Mouse (Mus musculus) heart, embryonic 15.5 days (tissue): ENCODE data around the gene Hipk1. TPM values are rescaled to one million over a fixed set of nuclear protein-coding genes. Genes with fewer than 3 reads are reported as not detected.

Source experiments
- ATAC-seq: fragments of 200-750 bp; cut with Nextera tagmentation; replicated peaks from 2 replicates; pipeline ENCODE4 v1.8.0; 2017; ENCODE audit warnings: low read depth, moderate TSS enrichment; ENCODE audit not compliant: insufficient number of reproducible peaks, insufficient read depth, low FRiP score
- H3K27ac ChIP-seq: fragments of 300-500 bp; sonication (generic); 2 replicates; pipeline ENCODE4 v1.5.1; 2015; ENCODE audit warnings: mild to moderate bottlenecking, inconsistent platforms
- H3K27me3 ChIP-seq: fragments of 300-500 bp; sonication (generic); 2 replicates; pipeline ENCODE4 v1.6.1; 2015; ENCODE audit warnings: inconsistent platforms
- H3K36me3 ChIP-seq: fragments of 300-500 bp; sonication (generic); 2 replicates; pipeline ENCODE4 v1.6.1; 2015; ENCODE audit warnings: mild to moderate bottlenecking, inconsistent platforms
- H3K4me1 ChIP-seq: fragments of 300-500 bp; sonication (generic); replicated peaks from 2 replicates; pipeline ENCODE4 v1.6.1; 2015; ENCODE audit warnings: inconsistent platforms
- H3K4me2 ChIP-seq: fragments of 300-500 bp; sonication (generic); 2 replicates; pipeline ENCODE4 v1.6.1; 2015; ENCODE audit warnings: inconsistent platforms, mild to moderate bottlenecking, moderate library complexity
- H3K4me3 ChIP-seq: fragments of 300-500 bp; sonication (generic); 2 replicates; pipeline ENCODE4 v1.5.1; 2015; ENCODE audit warnings: mild to moderate bottlenecking, inconsistent platforms
- H3K9ac ChIP-seq: fragments of 300-500 bp; sonication (generic); 2 replicates; pipeline ENCODE4 v1.6.1; 2015; ENCODE audit warnings: mild to moderate bottlenecking, inconsistent platforms
- H3K9me3 ChIP-seq: fragments of 300-500 bp; sonication (generic); replicated peaks from 2 replicates; pipeline ENCODE4 v1.6.1; 2016; ENCODE audit warnings: inconsistent platforms
- WGBS: fragments of 180-500 bp; shearing (Covaris S2); methylation state at CpG from one replicate; pipeline ENCODE4 v1.1.7; 2015; ENCODE audit warnings: mixed read lengths; 5-methylcytosine and 5-hydroxymethylcytosine counted together
- polyA plus RNA-seq: library from polyadenylated mRNA; unstranded; fragments of >200 nt; fragmentation: Nextera tagmentation; extraction: Ambion mirVana; gene quantifications from 2 replicates; pipeline ENCODE4 v1.2.1, GENCODE M21; 2015

Hipk1 gene
- polyA plus RNA-seq, 1 experiment from 2014 or later: 8.9 TPM

- Histone ChIP-seq H3K4me3 (no peak overlapping the region), H3K4me1 (peaks cover 32% of the 10 kb centered on the region), H3K27ac (peak overlapping the region; percentile 88), H3K9ac (no peak overlapping the region), H3K4me2 (no peak overlapping the region), H3K36me3 (peaks cover 14% of the 10 kb centered on the region), H3K27me3 (no peaks in the 10 kb centered on the region), H3K9me3 (no peaks in the 10 kb centered on the region)
- no peak for ATAC-seq
- 78% methylated on average over 15 of the region's 15 CpGs for WGBS
These were observed 17.4 kb downstream of the Hipk1 start for GRCm38 (mm10) chr3:103774009-103774408.

GRCm38 (mm10) chr3:103773508-103773907 lies 17.9 kb downstream of the Hipk1 start:
- ATAC-seq: 0 out of 2 replicates have a peak, but pooled peaks have one; percentile 12
- Histone ChIP-seq H3K9me3 (no peaks in the 10 kb centered on the region), H3K27ac (peak overlapping the region; percentile 88), H3K4me2 (no peak overlapping the region), H3K36me3 (peaks cover 14% of the 10 kb centered on the region), H3K4me1 (peaks cover 32% of the 10 kb centered on the region), H3K4me3 (no peak overlapping the region), H3K27me3 (no peaks in the 10 kb centered on the region), H3K9ac (peak overlapping the region; percentile 9; the same call in 1 of the 2 replicates)
- WGBS: 71% methylated on average over 3 of the region's 3 CpGs

- 0 out of 2 replicates have a peak, but pooled peaks have one; percentile 45 for ATAC-seq
- Histone ChIP-seq H3K4me2 (0 out of 2 replicates have a peak overlapping the region, but pooled peaks have one; percentile 39), H3K36me3 (peaks cover 10% of the 10 kb centered on the region), H3K9ac (no peak overlapping the region), H3K9me3 (no peaks in the 10 kb centered on the region), H3K4me3 (no peak overlapping the region), H3K4me1 (peaks cover 35% of the 10 kb centered on the region), H3K27ac (peak overlapping the region; percentile 88), H3K27me3 (no peaks in the 10 kb centered on the region)
- whole genome bisulfite sequencing: 48% methylated on average over 4 of the region's 4 CpGs
These were observed 18.5 kb downstream of the Hipk1 start for GRCm38 (mm10) chr3:103772846-103773245.

GRCm38 (mm10) chr3:103771531-103772130 lies 19.7 kb downstream of the Hipk1 start:
- H3K27me3 ChIP-seq: no peaks in the 10 kb centered on the region
- peak overlapping the region; percentile 88 for H3K27ac ChIP-seq
- H3K9me3 ChIP-seq: no peaks in the 10 kb centered on the region
- H3K36me3 ChIP-seq: no peaks in the 10 kb centered on the region
- peaks cover 35% of the 10 kb centered on the region for H3K4me1 ChIP-seq
- H3K4me3 ChIP-seq: peak overlapping the region; percentile 4; the same call in 1 of the 2 replicates
- H3K4me2 ChIP-seq: peak overlapping the region; percentile 39
- no peak overlapping the region; the same call in 1 of the 2 replicates for H3K9ac ChIP-seq
- WGBS: 21% methylated on average over 9 of the region's 9 CpGs
- peak; percentile 63; the same call in 1 of the 2 replicates for ATAC-seq

- no peak overlapping the region for H3K4me3 ChIP-seq
- H3K27me3 ChIP-seq: no peaks in the 10 kb centered on the region
- H3K27ac ChIP-seq: no peak overlapping the region
- H3K9ac ChIP-seq: no peak overlapping the region
- 76% methylated on average over 3 of the region's 3 CpGs for WGBS
- H3K9me3 ChIP-seq: no peaks in the 10 kb centered on the region
- ATAC-seq: no peak
- H3K4me1 ChIP-seq: peaks cover 14% of the 10 kb centered on the region
- no peak overlapping the region for H3K4me2 ChIP-seq
- H3K36me3 ChIP-seq: peaks cover 25% of the 10 kb centered on the region
These were observed 24.6 kb downstream of the Hipk1 start for GRCm38 (mm10) chr3:103766789-103767188.

- no peak for ATAC-seq
- Histone ChIP-seq H3K4me1 (peaks cover 5% of the 10 kb centered on the region; the same call in 1 of the 2 replicates), H3K27ac (no peak overlapping the region), H3K9ac (no peak overlapping the region), H3K4me3 (no peak overlapping the region), H3K36me3 (peaks cover 64% of the 10 kb centered on the region), H3K4me2 (no peak overlapping the region), H3K9me3 (no peaks in the 10 kb centered on the region), H3K27me3 (no peaks in the 10 kb centered on the region)
- WGBS: 76% methylated on average over 5 of the region's 5 CpGs
These were observed 31.9 kb downstream of the Hipk1 start for GRCm38 (mm10) chr3:103759261-103759970.

GRCm38 (mm10) chr3:103758456-103758855 lies 32.9 kb downstream of the Hipk1 start:
- H3K4me3 ChIP-seq: no peak overlapping the region
- no peaks in the 10 kb centered on the region for H3K9me3 ChIP-seq
- no peak overlapping the region for H3K4me2 ChIP-seq
- no peak overlapping the region for H3K9ac ChIP-seq
- peaks cover 65% of the 10 kb centered on the region for H3K36me3 ChIP-seq
- peaks cover 5% of the 10 kb centered on the region; the same call in 1 of the 2 replicates for H3K4me1 ChIP-seq
- WGBS: 90% methylated on average over 7 of the region's 7 CpGs
- H3K27me3 ChIP-seq: no peaks in the 10 kb centered on the region
- ATAC-seq: no peak
- no peak overlapping the region for H3K27ac ChIP-seq

- no peak overlapping the region for H3K27ac ChIP-seq
- no peak overlapping the region for H3K9ac ChIP-seq
- no peak overlapping the region for H3K4me3 ChIP-seq
- H3K27me3 ChIP-seq: no peaks in the 10 kb centered on the region
- WGBS: 84% methylated on average over 2 of the region's 2 CpGs
- no peak for ATAC-seq
- peaks cover 63% of the 10 kb centered on the region for H3K36me3 ChIP-seq
- H3K4me1 ChIP-seq: peaks cover 5% of the 10 kb centered on the region; the same call in 1 of the 2 replicates
- H3K4me2 ChIP-seq: no peak overlapping the region
- H3K9me3 ChIP-seq: no peaks in the 10 kb centered on the region
These were observed 34.4 kb downstream of the Hipk1 start for GRCm38 (mm10) chr3:103756920-103757319.

GRCm38 (mm10) chr3:103755351-103755750 lies 36.0 kb downstream of the Hipk1 start:
- peaks cover 64% of the 10 kb centered on the region for H3K36me3 ChIP-seq
- peak; percentile 78; the same call in 1 of the 2 replicates for ATAC-seq

GRCm38 (mm10) chr3:103751558-103751957 lies 39.8 kb downstream of the Hipk1 start:
- no peak overlapping the region for H3K4me2 ChIP-seq
- no peak overlapping the region for H3K27ac ChIP-seq
- H3K36me3 ChIP-seq: peaks cover 68% of the 10 kb centered on the region
- no peak overlapping the region for H3K4me3 ChIP-seq
- no peaks in the 10 kb centered on the region for H3K27me3 ChIP-seq
- H3K9me3 ChIP-seq: no peaks in the 10 kb centered on the region
- no peak for ATAC-seq
- WGBS: 82% methylated on average over 2 of the region's 2 CpGs
- no peak overlapping the region for H3K9ac ChIP-seq
- H3K4me1 ChIP-seq: peaks cover 5% of the 10 kb centered on the region; the same call in 1 of the 2 replicates

More at GRCm38 (mm10) chr3:103755351-103755750, 36.0 kb downstream of the Hipk1 start:
- no peaks in the 10 kb centered on the region for H3K9me3 ChIP-seq
- peak overlapping the region; percentile 11 for H3K27ac ChIP-seq
- H3K27me3 ChIP-seq: no peaks in the 10 kb centered on the region
- H3K4me1 ChIP-seq: peaks cover 5% of the 10 kb centered on the region; the same call in 1 of the 2 replicates
- H3K9ac ChIP-seq: no peak overlapping the region
- H3K4me3 ChIP-seq: no peak overlapping the region
- WGBS: 24% methylated on average over 3 of the region's 3 CpGs
- H3K4me2 ChIP-seq: no peak overlapping the region

GRCm38 (mm10) chr3:103746711-103747110 lies 44.7 kb downstream of the Hipk1 start:
- no peaks in the 10 kb centered on the region for H3K9me3 ChIP-seq
- WGBS: 74% methylated on average over 5 of the region's 5 CpGs
- H3K4me2 ChIP-seq: no peak overlapping the region
- no peaks in the 10 kb centered on the region for H3K27me3 ChIP-seq
- no peak for ATAC-seq
- H3K4me3 ChIP-seq: no peak overlapping the region
- no peaks in the 10 kb centered on the region for H3K4me1 ChIP-seq
- peaks cover 84% of the 10 kb centered on the region for H3K36me3 ChIP-seq
- no peak overlapping the region for H3K9ac ChIP-seq
- no peak overlapping the region for H3K27ac ChIP-seq
